Mouse (Mus musculus) liver, embryonic 11.5 days (tissue): ENCODE data around the gene Tmc2. TPM values are rescaled to one million over a fixed set of nuclear protein-coding genes. Genes with fewer than 3 reads are reported as not detected.
A peak's percentile ranks its signal among the peaks of the same experiment; 100 is the strongest.

Source experiments
- ATAC-seq: fragments of 200-750 bp; cut with Nextera tagmentation; replicated peaks from 2 replicates; pipeline ENCODE4 v1.8.0; 2017; ENCODE audit warnings: moderate number of reproducible peaks, mild to moderate bottlenecking, moderate TSS enrichment, moderate library complexity; ENCODE audit not compliant: low FRiP score
- DNase-seq: peaks from one replicate; pipeline ENCODE4 v3.0.0-alpha.2; 2017; ENCODE audit warnings: low spot score
- H3K27ac ChIP-seq: fragments of 300-500 bp; sonication (generic); 2 replicates; pipeline ENCODE4 v1.5.1; 2014; ENCODE audit warnings: mild to moderate bottlenecking, low read depth, low read length, control low read depth
- H3K27me3 ChIP-seq: fragments of 300-500 bp; sonication (generic); replicated peaks from 2 replicates; pipeline ENCODE4 v1.6.1; 2014; ENCODE audit warnings: low read length, mixed read lengths; ENCODE audit not compliant: control insufficient read depth, insufficient read depth
- H3K36me3 ChIP-seq: fragments of 300-500 bp; sonication (generic); 2 replicates; pipeline ENCODE4 v1.6.1; 2014; ENCODE audit warnings: mild to moderate bottlenecking, low read length, moderate library complexity, mixed read lengths; ENCODE audit not compliant: control insufficient read depth, insufficient read depth
- H3K4me1 ChIP-seq: fragments of 300-500 bp; sonication (generic); replicated peaks from 2 replicates; pipeline ENCODE4 v1.6.1; 2014; ENCODE audit warnings: low read length, mixed read lengths; ENCODE audit not compliant: control insufficient read depth, insufficient read depth
- H3K4me2 ChIP-seq: fragments of 300-500 bp; sonication (generic); 2 replicates; pipeline ENCODE4 v1.6.1; 2014; ENCODE audit warnings: mild to moderate bottlenecking, control low read depth, moderate library complexity
- H3K4me3 ChIP-seq: fragments of 300-500 bp; sonication (generic); 2 replicates; pipeline ENCODE4 v1.5.1; 2014; ENCODE audit warnings: low read depth, low read length, control low read depth
- H3K9ac ChIP-seq: fragments of 300-500 bp; sonication (generic); 2 replicates; pipeline ENCODE4 v1.6.1; 2014; ENCODE audit warnings: low read depth, low read length, control low read depth
- H3K9me3 ChIP-seq: fragments of 300-500 bp; sonication (generic); 2 replicates; pipeline ENCODE4 v1.6.1; 2016; ENCODE audit warnings: low read length, inconsistent platforms, mixed read lengths; ENCODE audit not compliant: control insufficient read depth
- WGBS: fragments of 180-500 bp; shearing (Covaris S2); extraction: QIAGEN DNeasy Blood & Tissue Kit; methylation state at CpG from one replicate; pipeline ENCODE4 v1.1.7; 2014; 5-methylcytosine and 5-hydroxymethylcytosine counted together
- polyA plus RNA-seq: library from polyadenylated mRNA; unstranded; fragments of >200 nt; fragmentation: Nextera tagmentation; extraction: Ambion mirVana; gene quantifications from 2 replicates; pipeline ENCODE4 v1.2.1, GENCODE M21; 2014

Tmc2 gene
- polyA plus RNA-seq, 1 experiment from 2014 or later = 0.11 TPM

- ATAC-seq = no peak
- no peaks in the 10 kb centered on the region for H3K4me1 ChIP-seq
- H3K4me3 ChIP-seq = no peak overlapping the region
- 47% methylated on average over 3 of the region's 3 CpGs for WGBS
- no peaks in the 10 kb centered on the region for H3K27me3 ChIP-seq
- H3K27ac ChIP-seq = no peak overlapping the region
- H3K4me2 ChIP-seq = no peak overlapping the region
- H3K9me3 ChIP-seq = no peaks in the 10 kb centered on the region
- no peak overlapping the region for H3K9ac ChIP-seq
- H3K36me3 ChIP-seq = peaks cover 36% of the 10 kb centered on the region
- no peak for DNase-seq
These were observed 27.1 kb upstream of the Tmc2 start for GRCm38 (mm10) chr2:130167861-130168260.

GRCm38 (mm10) chr2:130171674-130172073 lies 23.3 kb upstream of the Tmc2 start:
- Histone ChIP-seq H3K9me3 (no peaks in the 10 kb centered on the region), H3K4me2 (no peak overlapping the region), H3K27me3 (no peaks in the 10 kb centered on the region), H3K4me1 (peaks cover 3% of the 10 kb centered on the region; the same call in 1 of the 2 replicates), H3K9ac (no peak overlapping the region), H3K36me3 (peaks cover 60% of the 10 kb centered on the region), H3K4me3 (no peak overlapping the region), H3K27ac (no peak overlapping the region)
- no peak for DNase-seq
- 83% methylated on average over 2 of the region's 2 CpGs for WGBS
- ATAC-seq = no peak

GRCm38 (mm10) chr2:130176820-130177219 lies 18.2 kb upstream of the Tmc2 start:
- peaks cover 15% of the 10 kb centered on the region for H3K4me1 ChIP-seq
- peaks cover 44% of the 10 kb centered on the region for H3K36me3 ChIP-seq
- ATAC-seq (no peak), DNase-seq (no peak)
- WGBS = 64% methylated on average over 8 of the region's 8 CpGs
- no peak overlapping the region for H3K27ac ChIP-seq
- peak overlapping the region; percentile 84 for H3K4me2 ChIP-seq
- no peaks in the 10 kb centered on the region for H3K9me3 ChIP-seq
- peak overlapping the region; percentile 100 for H3K9ac ChIP-seq
- H3K4me3 ChIP-seq = peak overlapping the region; percentile 99
- H3K27me3 ChIP-seq = no peaks in the 10 kb centered on the region

- Histone ChIP-seq H3K27ac (peak overlapping the region; percentile 87), H3K27me3 (no peaks in the 10 kb centered on the region), H3K4me1 (peaks cover 15% of the 10 kb centered on the region), H3K4me2 (peak overlapping the region; percentile 84), H3K9ac (peak overlapping the region; percentile 100), H3K36me3 (peaks cover 29% of the 10 kb centered on the region), H3K9me3 (no peaks in the 10 kb centered on the region), H3K4me3 (peak overlapping the region; percentile 99)
- no peak for DNase-seq
- ATAC-seq = peak; percentile 6; the same call in 1 of the 2 replicates
- under 1% methylated on average over 11 of the region's 11 CpGs for WGBS
These were observed 16.7 kb upstream of the Tmc2 start for GRCm38 (mm10) chr2:130178381-130178705.

GRCm38 (mm10) chr2:130178706-130179506 lies 16.1 kb upstream of the Tmc2 start, which contains the start of gene Snrpb:
Gene Snrpb, minus strand, starts transcription at chr2:130179403.
- Histone ChIP-seq H3K27me3 (no peaks in the 10 kb centered on the region), H3K36me3 (peaks cover 23% of the 10 kb centered on the region), H3K27ac (peak within 1 kb of the TSS; percentile 87), H3K4me3 (peak within 1 kb of the TSS; percentile 99), H3K4me1 (peaks cover 15% of the 10 kb centered on the region), H3K9me3 (no peaks in the 10 kb centered on the region), H3K9ac (peak within 1 kb of the TSS; percentile 100), H3K4me2 (peak within 1 kb of the TSS; percentile 85)
- WGBS = under 1% methylated on average over 81 of the region's 81 CpGs
- ATAC-seq (peak; percentile 87), DNase-seq (peak; percentile 87)

GRCm38 (mm10) chr2:130179507-130180019 lies 15.4 kb upstream of the Tmc2 start:
- peak overlapping the region; percentile 85 for H3K4me2 ChIP-seq
- ATAC-seq = peak; percentile 74
- peak overlapping the region; percentile 69 for H3K9ac ChIP-seq
- DNase-seq = no peak
- H3K9me3 ChIP-seq = no peaks in the 10 kb centered on the region
- no peak overlapping the region for H3K27ac ChIP-seq
- H3K36me3 ChIP-seq = peaks cover 19% of the 10 kb centered on the region
- under 1% methylated on average over 15 of the region's 15 CpGs for WGBS
- H3K4me3 ChIP-seq = peak overlapping the region; percentile 99
- no peaks in the 10 kb centered on the region for H3K27me3 ChIP-seq
- peaks cover 15% of the 10 kb centered on the region for H3K4me1 ChIP-seq

GRCm38 (mm10) chr2:130188391-130188790 lies 6.6 kb upstream of the Tmc2 start:
- H3K27me3 ChIP-seq = no peaks in the 10 kb centered on the region
- H3K4me2 ChIP-seq = no peak overlapping the region
- no peaks in the 10 kb centered on the region for H3K4me1 ChIP-seq
- DNase-seq = no peak
- ATAC-seq = no peak
- H3K9ac ChIP-seq = no peak overlapping the region
- no peaks in the 10 kb centered on the region for H3K36me3 ChIP-seq
- H3K9me3 ChIP-seq = no peaks in the 10 kb centered on the region
- no peak overlapping the region for H3K4me3 ChIP-seq
- H3K27ac ChIP-seq = no peak overlapping the region
- 78% methylated on average over 12 of the region's 12 CpGs for WGBS

GRCm38 (mm10) chr2:130200961-130201360 lies 6.0 kb downstream of the Tmc2 start:
- no peak overlapping the region for H3K27ac ChIP-seq
- no peaks in the 10 kb centered on the region for H3K4me1 ChIP-seq
- 81% methylated on average over 5 of the region's 5 CpGs for WGBS
- H3K36me3 ChIP-seq = no peaks in the 10 kb centered on the region
- no peak overlapping the region for H3K4me2 ChIP-seq
- ATAC-seq (no peak), DNase-seq (no peak)
- H3K9me3 ChIP-seq = no peaks in the 10 kb centered on the region
- H3K9ac ChIP-seq = no peak overlapping the region
- no peaks in the 10 kb centered on the region for H3K27me3 ChIP-seq
- H3K4me3 ChIP-seq = no peak overlapping the region

- DNase-seq = no peak
- H3K4me1 ChIP-seq = no peaks in the 10 kb centered on the region
- H3K9me3 ChIP-seq = no peaks in the 10 kb centered on the region
- no peak overlapping the region for H3K27ac ChIP-seq
- H3K4me3 ChIP-seq = no peak overlapping the region
- no peak overlapping the region for H3K4me2 ChIP-seq
- ATAC-seq = no peak
- no peaks in the 10 kb centered on the region for H3K27me3 ChIP-seq
- H3K36me3 ChIP-seq = no peaks in the 10 kb centered on the region
- 50% methylated on average over 2 of the region's 2 CpGs for WGBS
- no peak overlapping the region for H3K9ac ChIP-seq
These were observed 12.4 kb downstream of the Tmc2 start for GRCm38 (mm10) chr2:130207376-130207775.
